Mouse (Mus musculus) lung, embryonic 16.5 days (tissue): Measurements from ENCODE around the gene Eml3. TPM values are rescaled to one million over a fixed set of nuclear protein-coding genes. Genes with fewer than 3 reads are reported as not detected.

Experiments
- ATAC-seq: fragments of 200-750 bp; cut with Nextera tagmentation; 2 replicates; pipeline ENCODE4 v1.8.0; 2017; ENCODE audit warnings: low read depth, mild to moderate bottlenecking, moderate library complexity
- H3K27ac ChIP-seq: fragments of 300-500 bp; sonication (generic); 2 replicates; pipeline ENCODE4 v1.5.1; 2014; ENCODE audit warnings: mild to moderate bottlenecking, control low read depth, low read length
- H3K27me3 ChIP-seq: fragments of 300-500 bp; sonication (generic); 2 replicates; pipeline ENCODE4 v1.6.1; 2014; ENCODE audit warnings: low read depth, low read length, mixed read lengths; ENCODE audit not compliant: control insufficient read depth, insufficient read depth
- H3K36me3 ChIP-seq: fragments of 300-500 bp; sonication (generic); 2 replicates; pipeline ENCODE4 v1.6.1; 2014; ENCODE audit warnings: low read length; ENCODE audit not compliant: control insufficient read depth, insufficient read depth
- H3K4me1 ChIP-seq: fragments of 300-500 bp; sonication (generic); replicated peaks from 2 replicates; pipeline ENCODE4 v1.6.1; 2014; ENCODE audit warnings: low read length, mixed read lengths; ENCODE audit not compliant: control insufficient read depth, insufficient read depth
- H3K4me2 ChIP-seq: fragments of 300-500 bp; sonication (generic); 2 replicates; pipeline ENCODE4 v1.6.1; 2014; ENCODE audit warnings: low read depth, low read length, control low read depth
- H3K4me3 ChIP-seq: fragments of 300-500 bp; sonication (generic); 2 replicates; pipeline ENCODE4 v1.5.1; 2014; ENCODE audit warnings: mild to moderate bottlenecking, low read length, control low read depth
- H3K9ac ChIP-seq: fragments of 300-500 bp; sonication (generic); 2 replicates; pipeline ENCODE4 v1.6.1; 2014; ENCODE audit warnings: low read length, control low read depth
- H3K9me3 ChIP-seq: fragments of 300-500 bp; sonication (generic); 2 replicates; pipeline ENCODE4 v1.6.1; 2016; ENCODE audit warnings: low read length; ENCODE audit not compliant: control insufficient read depth
- WGBS: fragments of 180-500 bp; shearing (Covaris S2); extraction: QIAGEN DNeasy Blood & Tissue Kit; methylation state at CpG from one replicate; pipeline ENCODE4 v1.1.7; 2014; 5-methylcytosine and 5-hydroxymethylcytosine counted together
- polyA plus RNA-seq: library from polyadenylated mRNA; unstranded; fragments of >200 nt; fragmentation: Nextera tagmentation; extraction: Ambion mirVana; gene quantifications from 2 replicates; pipeline ENCODE4 v1.2.1, GENCODE M21; 2015

Eml3 gene
- polyA plus RNA-seq, 1 experiment from 2014 or later = 31.0 TPM

DNA sequence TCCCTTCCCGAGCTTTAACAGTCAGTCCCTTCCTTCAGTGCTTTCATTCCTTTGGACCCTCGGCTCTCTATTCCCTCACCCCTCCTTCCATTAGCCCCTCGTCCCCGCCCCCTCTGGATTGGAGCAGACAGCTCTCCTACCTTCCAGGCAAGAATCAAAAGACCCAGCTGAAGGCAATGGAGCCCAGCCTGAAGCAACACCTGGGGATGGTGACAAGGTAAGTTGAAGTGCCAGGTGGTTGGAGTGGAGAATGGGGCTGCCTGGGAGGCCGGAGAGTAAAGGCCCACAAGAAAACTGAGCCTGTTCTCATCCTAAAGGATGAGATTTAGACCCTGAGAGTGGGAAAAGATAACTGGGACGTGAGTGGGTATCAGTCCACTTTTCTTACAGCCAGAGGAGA is 20.8 kb upstream of the Eml3 start:
- Histone ChIP-seq H3K36me3 (peaks cover 81% of the 10 kb centered on the region), H3K4me1 (no peaks in the 10 kb centered on the region), H3K4me2 (no peak overlapping the region), H3K4me3 (no peak overlapping the region), H3K27me3 (no peaks in the 10 kb centered on the region), H3K9ac (no peak overlapping the region), H3K9me3 (no peaks in the 10 kb centered on the region), H3K27ac (no peak overlapping the region)
- no peak for ATAC-seq
- WGBS = 91% methylated on average over 6 of the region's 6 CpGs

DNA sequence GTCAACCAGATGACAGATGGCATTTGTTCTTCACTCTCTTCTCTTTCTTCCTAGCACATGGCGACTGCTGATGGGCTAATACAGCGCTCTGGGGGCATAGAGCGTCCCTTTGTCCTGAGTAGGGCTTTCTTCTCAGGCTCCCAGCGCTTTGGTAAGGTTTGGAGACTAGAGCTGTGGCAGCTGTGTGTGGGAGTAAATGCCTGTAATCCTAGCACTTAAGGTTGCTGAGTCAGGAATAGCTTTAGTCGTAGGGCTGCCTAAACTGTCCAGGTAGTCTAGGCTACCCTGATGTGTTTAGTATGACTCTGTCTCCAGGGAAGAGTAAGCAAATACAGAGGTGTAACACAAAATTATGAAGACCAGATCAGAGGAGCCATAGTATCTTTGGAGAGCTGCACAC is 17.5 kb upstream of the Eml3 start:
- H3K4me3 ChIP-seq = no peak overlapping the region
- 91% methylated on average over 5 of the region's 5 CpGs for WGBS
- no peaks in the 10 kb centered on the region for H3K4me1 ChIP-seq
- H3K27me3 ChIP-seq = no peaks in the 10 kb centered on the region
- no peak overlapping the region for H3K9ac ChIP-seq
- no peak for ATAC-seq
- H3K27ac ChIP-seq = no peak overlapping the region
- no peaks in the 10 kb centered on the region for H3K9me3 ChIP-seq
- H3K4me2 ChIP-seq = no peak overlapping the region
- peaks cover 87% of the 10 kb centered on the region for H3K36me3 ChIP-seq

- Histone ChIP-seq H3K9me3 (no peaks in the 10 kb centered on the region), H3K27ac (no peak overlapping the region), H3K4me2 (no peak overlapping the region), H3K36me3 (peaks cover 68% of the 10 kb centered on the region), H3K27me3 (no peaks in the 10 kb centered on the region), H3K9ac (no peak overlapping the region), H3K4me1 (no peaks in the 10 kb centered on the region), H3K4me3 (no peak overlapping the region)
- no peak for ATAC-seq
- 92% methylated on average over 3 of the region's 3 CpGs for WGBS
Measured at GRCm38 (mm10) chr19:8914212-8914611, 15.1 kb upstream of the Eml3 start.

DNA sequence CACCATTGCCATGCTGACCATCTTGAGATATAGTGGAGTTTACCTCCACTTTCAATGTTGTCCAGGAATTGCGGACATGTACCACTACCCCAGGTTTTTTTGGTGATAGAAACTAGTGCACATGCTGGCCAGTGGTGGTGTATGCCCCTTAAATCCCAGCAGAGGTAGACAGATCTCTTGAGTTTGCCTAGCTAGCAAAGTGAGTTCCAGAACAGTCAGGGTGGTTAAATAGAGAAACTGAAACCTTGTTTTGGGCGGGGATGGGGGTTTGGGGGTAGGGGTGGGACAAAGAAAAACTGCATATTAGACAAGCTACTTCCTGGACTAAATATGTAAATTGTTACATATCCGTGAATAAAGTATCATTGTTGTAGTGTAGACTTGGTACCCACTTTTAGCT is 10.4 kb upstream of the Eml3 start:
- peaks cover 30% of the 10 kb centered on the region for H3K36me3 ChIP-seq
- ATAC-seq = no peak
- no peak overlapping the region for H3K27ac ChIP-seq
- no peak overlapping the region for H3K4me3 ChIP-seq
- no peak overlapping the region for H3K9ac ChIP-seq
- 91% methylated on average over 3 of the region's 3 CpGs for WGBS
- H3K27me3 ChIP-seq = no peaks in the 10 kb centered on the region
- H3K4me2 ChIP-seq = no peak overlapping the region
- no peaks in the 10 kb centered on the region for H3K9me3 ChIP-seq
- H3K4me1 ChIP-seq = peaks cover 9% of the 10 kb centered on the region

DNA sequence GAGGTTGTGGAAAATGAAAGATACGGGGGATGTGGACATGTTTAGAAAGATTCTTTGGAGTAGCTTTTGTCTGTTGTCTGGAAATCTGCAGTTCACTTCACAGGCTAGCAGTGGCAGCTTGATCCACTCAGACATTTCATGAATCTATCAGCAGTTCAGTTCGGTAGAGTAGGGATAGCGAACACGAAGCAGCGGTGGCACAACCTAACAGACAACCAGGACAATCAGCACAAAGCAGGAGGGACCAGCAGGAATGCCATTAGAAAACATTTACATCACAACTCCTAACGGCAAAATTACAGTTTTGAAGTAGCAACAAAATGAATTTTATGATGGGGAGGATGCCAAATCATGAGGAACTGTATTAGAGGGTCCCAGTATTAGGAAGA is 9.7 kb upstream of the Eml3 start:
- H3K27ac ChIP-seq = peak overlapping the region; percentile 90
- no peaks in the 10 kb centered on the region for H3K27me3 ChIP-seq
- peaks cover 9% of the 10 kb centered on the region for H3K4me1 ChIP-seq
- no peak for ATAC-seq
- WGBS = 64% methylated on average over 6 of the region's 6 CpGs
- peak overlapping the region; percentile 76 for H3K4me2 ChIP-seq
- no peaks in the 10 kb centered on the region for H3K9me3 ChIP-seq
- peak overlapping the region; percentile 81 for H3K9ac ChIP-seq
- peaks cover 23% of the 10 kb centered on the region for H3K36me3 ChIP-seq
- H3K4me3 ChIP-seq = peak overlapping the region; percentile 74

- Histone ChIP-seq H3K27ac (peak within 1 kb of the TSS; percentile 90), H3K36me3 (peaks cover 18% of the 10 kb centered on the region), H3K9ac (peak within 1 kb of the TSS; percentile 81), H3K27me3 (no peaks in the 10 kb centered on the region), H3K9me3 (no peaks in the 10 kb centered on the region), H3K4me2 (peak within 1 kb of the TSS; percentile 76), H3K4me1 (peaks cover 9% of the 10 kb centered on the region), H3K4me3 (peak within 1 kb of the TSS; percentile 74)
- ATAC-seq = peak; percentile 99
- WGBS = 2% methylated on average over 36 of the region's 50 CpGs
Measured at GRCm38 (mm10) chr19:8920073-8920736, 9.1 kb upstream of the Eml3 start, which contains the start of gene B3gat3. Gene B3gat3, plus strand, starts transcription at chr19:8920374.

- Histone ChIP-seq H3K27me3 (no peaks in the 10 kb centered on the region), H3K4me1 (peaks cover 9% of the 10 kb centered on the region), H3K36me3 (peaks cover 12% of the 10 kb centered on the region), H3K4me2 (peak overlapping the region; percentile 76), H3K9ac (peak overlapping the region; percentile 81), H3K4me3 (peak overlapping the region; percentile 74), H3K27ac (peak overlapping the region; percentile 90), H3K9me3 (no peaks in the 10 kb centered on the region)
- under 1% methylated on average over 6 of the region's 6 CpGs for WGBS
- no peak; the same call in 1 of the 2 replicates for ATAC-seq
Measured at GRCm38 (mm10) chr19:8920836-8921291, 8.5 kb upstream of the Eml3 start.

GRCm38 (mm10) chr19:8921741-8922140 is 7.6 kb upstream of the Eml3 start:
- Histone ChIP-seq H3K27me3 (no peaks in the 10 kb centered on the region), H3K4me1 (peaks cover 9% of the 10 kb centered on the region), H3K4me3 (peak overlapping the region; percentile 74; the same call in 1 of the 2 replicates), H3K4me2 (peak overlapping the region; percentile 76; the same call in 1 of the 2 replicates), H3K9ac (peak overlapping the region; percentile 48; the same call in 1 of the 2 replicates), H3K27ac (no peak overlapping the region), H3K36me3 (peaks cover 10% of the 10 kb centered on the region), H3K9me3 (no peaks in the 10 kb centered on the region)
- no peak for ATAC-seq
- 71% methylated on average over 9 of the region's 9 CpGs for WGBS

- Histone ChIP-seq H3K4me2 (no peak overlapping the region), H3K27me3 (no peaks in the 10 kb centered on the region), H3K9ac (no peak overlapping the region), H3K4me1 (peaks cover 10% of the 10 kb centered on the region), H3K4me3 (no peak overlapping the region), H3K27ac (no peak overlapping the region), H3K9me3 (no peaks in the 10 kb centered on the region), H3K36me3 (peaks cover 10% of the 10 kb centered on the region)
- ATAC-seq = no peak
- 83% methylated on average over 2 of the region's 2 CpGs for WGBS
Measured at GRCm38 (mm10) chr19:8926766-8927165, 2.6 kb upstream of the Eml3 start.
